Mouse (Mus musculus) embryonic fibroblast, embryonic 13.5 days (primary cell): ENCODE data around the gene Ppp1r36.

Source experiments
- CTCF ChIP-seq: IDR thresholded peaks from 2 replicates; pipeline ENCODE4 v1.5.1; 2011; ENCODE audit warnings: mild to moderate bottlenecking, control low read depth, low read length, moderate library complexity, borderline replicate concordance; ENCODE audit not compliant: insufficient read depth
- POLR2A ChIP-seq: IDR thresholded peaks from 2 replicates; pipeline ENCODE4 v1.6.1; 2011; ENCODE audit warnings: low read depth, mild to moderate bottlenecking, control low read depth, low read length, moderate library complexity

GRCm38 (mm10) chr12:76435549-76435948 lies 18.2 kb downstream of the Ppp1r36 start:
- TF ChIP-seq CTCF (no peak), POLR2A (no peak)
